Mouse (Mus musculus) G1E (cell line): ENCODE data around the gene St3gal5.

Experiments
- CTCF ChIP-seq: IDR thresholded peaks from 2 replicates; pipeline ENCODE4 v1.5.1; 2012; ENCODE audit warnings: low read depth, low read length, inconsistent platforms, mixed read lengths
- GATA1 ChIP-seq: IDR thresholded peaks from 2 replicates; pipeline ENCODE4 v1.6.1; 2012; ENCODE audit warnings: borderline replicate concordance, low read length, inconsistent platforms, mixed read lengths
- POLR2AphosphoS5 ChIP-seq: IDR thresholded peaks from 2 replicates; pipeline ENCODE4 v1.6.1; 2012; ENCODE audit warnings: low read depth, low read length, inconsistent platforms; ENCODE audit not compliant: insufficient replicate concordance

DNA sequence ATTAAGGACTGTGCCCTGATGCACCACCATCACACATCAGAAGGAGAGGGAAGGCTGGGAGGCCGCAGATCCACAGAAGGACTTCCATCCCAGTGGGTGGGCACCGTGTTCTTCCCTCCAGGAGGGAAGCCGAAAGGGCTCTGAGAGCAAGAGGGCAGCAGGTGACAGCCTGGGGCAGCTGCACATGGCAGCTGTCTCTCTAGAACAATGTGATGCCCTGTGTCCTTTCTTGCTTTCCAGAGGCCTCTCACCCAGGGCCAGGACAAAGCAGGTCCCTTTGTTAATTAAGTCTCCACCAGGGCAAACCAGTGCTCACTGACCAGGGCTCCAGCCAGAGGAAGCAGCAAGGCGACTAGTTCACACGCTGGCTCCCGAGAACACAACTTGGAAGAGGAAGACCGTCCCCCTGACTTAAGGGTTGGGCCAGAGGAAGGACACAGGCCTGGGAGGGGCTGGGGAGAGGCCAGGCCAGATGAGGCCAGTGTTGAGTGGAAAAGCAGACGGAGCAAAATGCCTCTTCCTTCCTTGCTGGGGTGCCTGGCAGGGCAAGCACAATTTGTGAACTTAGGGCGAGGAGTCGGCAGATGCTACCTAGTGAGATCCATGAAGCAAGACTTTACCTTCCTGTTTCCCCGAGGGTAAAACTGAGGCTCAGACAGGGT lies 103.3 kb downstream of the St3gal5 start:
- no peak for TF ChIP-seq CTCF
- no peak for TF ChIP-seq GATA1
- no peak for TF ChIP-seq POLR2AphosphoS5
